Mouse (Mus musculus) ES-Bruce4 (cell line): ENCODE results near the gene Akap8l. TPM values are rescaled to one million over a fixed set of nuclear protein-coding genes. Genes with fewer than 3 reads are reported as not detected.
A peak's percentile ranks its signal among the peaks of the same experiment; 100 is the strongest.

Experiments used
- H3K27ac ChIP-seq: 2 replicates; pipeline ENCODE4 v1.5.1; 2012; ENCODE audit warnings: low read length, inconsistent platforms; ENCODE audit not compliant: insufficient read depth
- H3K27me3 ChIP-seq: 2 replicates; pipeline ENCODE4 v1.6.1; 2012; ENCODE audit warnings: mild to moderate bottlenecking, low read length, inconsistent platforms; ENCODE audit not compliant: control insufficient read depth, poor library complexity, insufficient read depth, severe bottlenecking
- H3K36me3 ChIP-seq: 2 replicates; pipeline ENCODE4 v1.6.1; 2012; ENCODE audit warnings: inconsistent platforms, mild to moderate bottlenecking, low read length, moderate library complexity; ENCODE audit not compliant: control insufficient read depth, poor library complexity, insufficient read depth, severe bottlenecking
- H3K4me1 ChIP-seq: one replicate; pipeline ENCODE4 v1.8.1; 2011; ENCODE audit warnings: low read length; ENCODE audit not compliant: control insufficient read depth, insufficient read depth
- H3K4me3 ChIP-seq: 2 replicates; pipeline ENCODE4 v1.5.1; 2011; ENCODE audit warnings: low read depth, mild to moderate bottlenecking, low read length
- H3K9ac ChIP-seq: 2 replicates; pipeline ENCODE4 v1.6.1; 2012; ENCODE audit warnings: low read depth, mild to moderate bottlenecking, inconsistent platforms; ENCODE audit not compliant: poor library complexity, severe bottlenecking
- H3K9me3 ChIP-seq: replicated peaks from 2 replicates; pipeline ENCODE4 v1.6.1; 2012; ENCODE audit warnings: mild to moderate bottlenecking, low read length, inconsistent platforms; ENCODE audit not compliant: control insufficient read depth, poor library complexity, insufficient read depth, severe bottlenecking
- CTCF ChIP-seq: IDR thresholded peaks from one replicate; pipeline ENCODE4 v1.8.1; 2011; ENCODE audit warnings: low read depth, low read length
- EP300 ChIP-seq: IDR thresholded peaks from 2 replicates; pipeline ENCODE4 v1.6.1; 2011; ENCODE audit warnings: low read depth, low read length; ENCODE audit not compliant: insufficient read depth
- POLR2A ChIP-seq: IDR thresholded peaks from one replicate; pipeline ENCODE4 v1.8.1; 2011; ENCODE audit warnings: low read length; ENCODE audit not compliant: insufficient read depth
- polyA plus RNA-seq: library from polyadenylated mRNA; stranded (reverse); fragments of >200 nt; gene quantifications from 2 replicates; pipeline ENCODE4 v1.2.4, GENCODE M21; 2011; ENCODE audit warnings: low read depth; ENCODE audit not compliant: missing spikeins, insufficient read depth, insufficient read length

Akap8l gene
- polyA plus RNA-seq, 1 experiment: 67.7 TPM

DNA sequence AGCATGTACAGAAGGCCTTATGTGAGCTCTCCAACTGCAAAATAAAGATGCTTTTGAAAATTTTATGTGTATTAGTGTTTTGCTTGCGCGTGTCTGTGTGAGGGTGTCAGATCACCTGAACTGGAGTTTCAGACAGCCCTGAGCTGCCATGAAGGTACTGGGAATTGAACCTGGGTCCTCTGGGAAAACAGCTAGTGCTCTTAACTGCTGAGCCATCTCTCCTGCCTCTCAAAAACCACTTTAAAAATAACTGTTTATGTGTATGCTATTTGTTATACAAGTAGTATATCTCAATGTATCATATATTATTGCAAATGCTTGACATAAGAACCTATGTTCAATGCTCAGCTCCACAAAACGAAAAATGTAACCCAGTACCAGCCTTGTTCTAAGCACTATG, 862 bp upstream of the Akap8l start:
- Histone ChIP-seq H3K36me3 (peaks cover 18% of the 10 kb centered on the region), H3K4me3 (no peak overlapping the region), H3K9ac (peak overlapping the region; percentile 9; the same call in 1 of the 2 replicates), H3K4me1 (no peaks in the 10 kb centered on the region), H3K27ac (no peak overlapping the region), H3K27me3 (no peaks in the 10 kb centered on the region), H3K9me3 (no peaks in the 10 kb centered on the region)
- TF ChIP-seq POLR2A (no peak), CTCF (no peak), EP300 (no peak)

DNA sequence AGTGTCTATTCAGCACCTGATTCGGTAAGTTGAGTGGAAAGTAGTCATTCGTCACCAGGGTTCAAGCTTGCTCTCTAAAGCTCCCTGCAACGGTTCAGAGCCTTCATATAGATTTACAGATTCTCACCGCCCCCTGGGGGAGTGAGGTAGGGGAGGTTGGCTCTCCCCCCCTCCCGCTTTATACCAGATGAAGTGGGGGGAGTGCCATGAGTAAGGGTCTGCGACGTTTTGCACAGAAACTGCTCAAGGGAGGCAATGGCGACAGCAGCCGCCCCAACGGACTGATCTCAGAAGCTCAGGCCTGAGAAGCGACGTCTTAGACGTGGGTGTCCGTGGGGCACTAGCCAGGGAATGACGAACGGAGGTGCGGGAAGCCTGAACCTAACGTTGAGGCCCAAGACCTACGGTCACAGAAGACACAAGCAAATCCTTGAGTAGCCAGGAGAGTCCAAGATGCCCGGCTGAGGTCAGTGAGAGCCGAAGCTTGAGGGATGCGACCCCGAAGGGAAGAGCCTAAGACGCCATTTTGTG, 491 bp downstream of the Akap8l start:
- Histone ChIP-seq H3K9me3 (no peaks in the 10 kb centered on the region), H3K27ac (no peak overlapping the region), H3K27me3 (no peaks in the 10 kb centered on the region), H3K9ac (peak overlapping the region; percentile 43), H3K36me3 (peaks cover 5% of the 10 kb centered on the region), H3K4me3 (peak overlapping the region; percentile 83), H3K4me1 (no peaks in the 10 kb centered on the region)
- TF ChIP-seq EP300: no peak
- TF ChIP-seq CTCF: no peak
- no peak for TF ChIP-seq POLR2A

DNA sequence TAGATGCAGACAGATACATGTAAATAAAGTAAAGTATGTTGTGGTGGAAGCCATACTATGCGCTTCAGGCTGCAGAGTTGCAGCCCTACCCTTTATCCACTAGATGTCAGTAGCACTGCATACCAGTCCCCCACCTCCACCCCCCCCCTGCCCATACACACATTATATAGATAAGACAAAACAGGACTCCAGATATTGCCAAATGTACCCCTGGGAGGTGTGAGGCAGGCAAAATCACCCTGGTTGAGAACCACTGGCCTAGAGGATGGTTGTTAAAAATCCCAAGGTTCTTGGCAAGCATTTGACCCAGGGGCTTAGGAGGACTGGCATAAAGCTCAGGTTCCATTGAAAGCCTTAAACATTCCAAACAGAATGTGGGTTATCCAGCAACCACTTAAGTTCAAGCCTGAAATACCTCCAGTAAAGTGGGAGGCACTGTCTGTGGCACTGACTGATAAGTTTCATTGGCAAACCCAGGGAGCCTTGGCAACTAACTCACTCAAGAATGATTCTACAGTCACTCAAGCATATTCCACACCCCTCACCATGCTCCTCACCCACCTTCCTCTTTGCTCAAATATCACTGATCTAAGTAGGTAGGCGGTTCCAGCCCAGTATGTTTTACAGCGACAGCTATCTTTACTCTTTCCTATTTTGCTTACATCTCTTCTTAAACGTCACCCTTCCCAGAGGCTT, 1.2 kb downstream of the Akap8l start:
- no peaks in the 10 kb centered on the region for H3K27me3 ChIP-seq
- TF ChIP-seq POLR2A: no peak
- TF ChIP-seq CTCF: peak; percentile 84
- H3K4me1 ChIP-seq: no peaks in the 10 kb centered on the region
- H3K36me3 ChIP-seq: peaks cover 5% of the 10 kb centered on the region; the same call in 1 of the 2 replicates
- peak overlapping the region; percentile 31 for H3K4me3 ChIP-seq
- H3K9ac ChIP-seq: peak overlapping the region; percentile 43
- peak overlapping the region; percentile 8; the same call in 1 of the 2 replicates for H3K27ac ChIP-seq
- no peaks in the 10 kb centered on the region for H3K9me3 ChIP-seq

DNA sequence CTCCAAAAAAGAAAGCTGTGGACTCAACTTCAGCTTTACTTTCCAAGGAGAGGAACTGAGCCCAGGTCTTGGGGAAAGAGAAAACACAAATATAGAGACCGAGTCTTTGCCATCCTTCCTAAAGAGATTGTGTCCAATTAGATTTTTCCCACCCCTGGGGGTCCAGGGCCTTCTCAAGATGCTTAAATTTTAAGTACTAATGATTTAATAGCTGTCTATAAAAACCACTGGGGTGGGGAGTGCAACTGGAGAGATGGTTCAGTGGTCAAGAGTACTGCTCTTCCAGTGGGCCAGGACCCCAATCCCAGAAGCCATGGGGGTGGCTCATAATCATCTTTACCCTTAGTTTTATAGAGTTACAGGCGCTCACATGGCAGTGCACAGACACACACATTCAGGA, 2.0 kb downstream of the Akap8l start:
- no peaks in the 10 kb centered on the region for H3K27me3 ChIP-seq
- H3K27ac ChIP-seq: no peak overlapping the region
- no peak overlapping the region for H3K4me3 ChIP-seq
- TF ChIP-seq POLR2A: no peak
- no peak for TF ChIP-seq CTCF
- TF ChIP-seq EP300: no peak
- no peaks in the 10 kb centered on the region for H3K9me3 ChIP-seq
- H3K36me3 ChIP-seq: peaks cover 5% of the 10 kb centered on the region
- no peaks in the 10 kb centered on the region for H3K4me1 ChIP-seq
- no peak overlapping the region for H3K9ac ChIP-seq

DNA sequence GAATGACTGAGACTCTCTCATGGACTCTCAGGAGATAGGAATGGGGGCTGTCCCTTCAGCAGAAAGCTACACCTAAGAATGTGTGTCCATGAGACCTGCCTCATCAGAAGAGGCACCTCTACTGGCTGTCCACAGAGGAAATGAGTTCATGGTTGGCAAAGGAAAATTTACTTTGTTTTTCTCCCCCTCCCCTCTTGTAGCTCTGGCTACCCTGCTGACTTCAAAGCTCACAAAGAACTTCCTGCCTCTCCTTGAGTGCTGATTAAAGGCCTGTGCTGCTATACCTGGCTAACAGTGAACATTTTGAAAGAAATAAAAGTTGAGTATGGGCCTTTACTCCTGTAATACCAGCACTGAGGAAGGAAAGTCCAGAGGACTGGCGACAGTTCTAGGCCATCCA, 9.3 kb downstream of the Akap8l start:
- Histone ChIP-seq H3K27me3 (no peaks in the 10 kb centered on the region), H3K27ac (no peak overlapping the region), H3K4me3 (no peak overlapping the region), H3K36me3 (peaks cover 13% of the 10 kb centered on the region), H3K9me3 (no peaks in the 10 kb centered on the region), H3K4me1 (no peaks in the 10 kb centered on the region), H3K9ac (no peak overlapping the region)
- TF ChIP-seq CTCF (no peak), EP300 (no peak), POLR2A (no peak)

DNA sequence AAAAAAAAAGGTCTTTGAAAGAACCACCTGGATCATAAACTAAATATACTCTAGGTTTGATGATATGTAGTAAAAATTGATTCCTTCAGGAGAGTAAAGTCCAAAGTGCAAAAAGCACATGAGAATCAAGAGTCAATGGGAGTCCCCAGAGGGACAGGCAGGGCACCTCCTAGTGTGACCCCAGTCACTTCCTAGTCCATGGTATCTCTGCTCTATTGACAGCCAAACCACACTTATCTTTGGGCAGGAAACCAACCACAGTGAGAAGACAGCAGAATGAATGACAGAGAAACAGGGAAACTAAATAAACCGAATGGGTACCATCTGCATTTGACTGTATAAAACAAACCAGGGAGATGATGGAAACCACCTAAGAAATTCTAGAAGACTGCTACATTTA, 10.3 kb downstream of the Akap8l start:
- Histone ChIP-seq H3K27ac (no peak overlapping the region), H3K36me3 (peaks cover 19% of the 10 kb centered on the region)
- no peak for TF ChIP-seq CTCF
- no peak for TF ChIP-seq POLR2A
- no peak for TF ChIP-seq EP300

More for the DNA sequence above, 10.3 kb downstream of the Akap8l start:
- Histone ChIP-seq H3K9ac (no peak overlapping the region), H3K4me3 (no peak overlapping the region), H3K4me1 (no peaks in the 10 kb centered on the region), H3K27me3 (no peaks in the 10 kb centered on the region), H3K9me3 (no peaks in the 10 kb centered on the region)
